Mouse (Mus musculus) heart, adult 2 months (tissue): ENCODE results near the gene Odaph. TPM values are rescaled to one million over a fixed set of nuclear protein-coding genes. Genes with fewer than 3 reads are reported as not detected.
A peak's percentile ranks its signal among the peaks of the same experiment; 100 is the strongest.

Experiments
- DNase-seq, 2 experiments: peaks; one replicate each; pipeline ENCODE4 v3.0.0; 2021
- H3K27ac ChIP-seq: fragments of 200-600 bp; 2 replicates; pipeline ENCODE4 v1.8.1; 2022
- H3K27me3 ChIP-seq: fragments of 200-500 bp; 2 replicates; pipeline ENCODE4 v1.6.1; 2012; ENCODE audit warnings: mild to moderate bottlenecking, low read length, inconsistent platforms, mixed read lengths; ENCODE audit not compliant: control insufficient read depth, insufficient read depth
- H3K36me3 ChIP-seq: fragments of 200-500 bp; 2 replicates; pipeline ENCODE4 v1.6.1; 2012; ENCODE audit warnings: low read length, inconsistent platforms; ENCODE audit not compliant: control insufficient read depth, insufficient read depth
- H3K4me1 ChIP-seq: fragments of 200-500 bp; 2 replicates; pipeline ENCODE4 v1.6.1; 2011; ENCODE audit warnings: low read length; ENCODE audit not compliant: control insufficient read depth, insufficient read depth
- H3K4me3 ChIP-seq: fragments of 200-600 bp; 2 replicates; pipeline ENCODE4 v1.8.1; 2022
- H3K79me2 ChIP-seq: fragments of 200-500 bp; replicated peaks from 2 replicates; pipeline ENCODE4 v1.6.1; 2012; ENCODE audit warnings: mild to moderate bottlenecking, inconsistent platforms, low read length, moderate library complexity, mixed read lengths; ENCODE audit not compliant: control insufficient read depth, insufficient read depth
- H3K9ac ChIP-seq: fragments of 200-500 bp; 2 replicates; pipeline ENCODE4 v1.6.1; 2012; ENCODE audit warnings: low read depth, mild to moderate bottlenecking, control low read depth, inconsistent platforms, low read length, mixed read lengths
- CTCF ChIP-seq: fragments of 200-600 bp; IDR thresholded peaks from 2 replicates; pipeline ENCODE4 v1.8.1; 2022; ENCODE audit warnings: antibody characterized with exemption, mild to moderate bottlenecking, moderate library complexity
- EP300 ChIP-seq: fragments of 200-500 bp; IDR thresholded peaks from 2 replicates; pipeline ENCODE4 v1.6.1; 2011; ENCODE audit warnings: low read depth, low read length, control low read depth; ENCODE audit not compliant: insufficient read depth
- POLR2A ChIP-seq: fragments of 200-500 bp; IDR thresholded peaks from 2 replicates; pipeline ENCODE4 v1.6.1; 2011; ENCODE audit warnings: mild to moderate bottlenecking, low read depth, low read length, control low read depth; ENCODE audit not compliant: insufficient read depth
- WGBS: fragments of 180-500 bp; shearing (Covaris S2); methylation state at CpG from one replicate; pipeline ENCODE4 v1.1.7; 2018; 5-methylcytosine and 5-hydroxymethylcytosine counted together
- intact Hi-C: fragments of 180-260 bp; cut with DNase I; formaldehyde crosslinking; loops from one replicate; pipeline ENCODE4 v1.15.1; 2025
- polyA plus RNA-seq: library from polyadenylated mRNA; depleted of rRNA; stranded (reverse); fragments of >200 nt; gene quantifications from 2 replicates; pipeline ENCODE4 v1.2.3, GENCODE M21; 2012
- total RNA-seq, 2 experiments: library from RNA; stranded (reverse); gene quantifications; 2 replicates each; pipeline ENCODE4 v1.2.3; 2021

The Odaph gene
- total and polyA plus RNA-seq, 3 experiments, result not detected

- WGBS, result under 1% methylated on average over 65 of the region's 65 CpGs
- Histone ChIP-seq H3K79me2 (peaks cover 5% of the 10 kb centered on the region; the same call in 1 of the 2 replicates), H3K9ac (peak within 1 kb of the TSS; percentile 83), H3K36me3 (peaks cover 20% of the 10 kb centered on the region), H3K27me3 (no peaks in the 10 kb centered on the region), H3K4me1 (peaks cover 8% of the 10 kb centered on the region), H3K27ac (peak within 1 kb of the TSS; percentile 99), H3K4me3 (peak within 1 kb of the TSS; percentile 83)
- TF ChIP-seq EP300 (peak; percentile 73), CTCF (no peak; the same call in 1 of the 2 replicates), POLR2A (peak; percentile 86)
- intact Hi-C loops, result loop anchor here (2.0 to 10.0 kb wide), 4 partner anchors 80 to 542 kb away; partner anchors contain the start of genes Cdkl2, G3bp2, Scarb2 and Uso1
- peak; percentile 95 to 97 for DNase-seq
Measured at GRCm38 (mm10) chr5:91962639-91963440, 24.4 kb upstream of the Odaph start, which contains the start of gene Rchy1. Gene Rchy1, minus strand, starts transcription at chr5:91963068.

GRCm38 (mm10) chr5:91972046-91972445 lies 15.2 kb upstream of the Odaph start:
- Histone ChIP-seq H3K79me2 (no peaks in the 10 kb centered on the region), H3K4me3 (no peak overlapping the region), H3K4me1 (no peaks in the 10 kb centered on the region), H3K9ac (no peak overlapping the region), H3K36me3 (no peaks in the 10 kb centered on the region), H3K27me3 (no peaks in the 10 kb centered on the region), H3K27ac (no peak overlapping the region)
- intact Hi-C loops, result no loop called here
- WGBS, result 61% methylated on average over 3 of the region's 3 CpGs
- no peak for DNase-seq
- TF ChIP-seq EP300 (no peak), POLR2A (no peak), CTCF (no peak)

DNA sequence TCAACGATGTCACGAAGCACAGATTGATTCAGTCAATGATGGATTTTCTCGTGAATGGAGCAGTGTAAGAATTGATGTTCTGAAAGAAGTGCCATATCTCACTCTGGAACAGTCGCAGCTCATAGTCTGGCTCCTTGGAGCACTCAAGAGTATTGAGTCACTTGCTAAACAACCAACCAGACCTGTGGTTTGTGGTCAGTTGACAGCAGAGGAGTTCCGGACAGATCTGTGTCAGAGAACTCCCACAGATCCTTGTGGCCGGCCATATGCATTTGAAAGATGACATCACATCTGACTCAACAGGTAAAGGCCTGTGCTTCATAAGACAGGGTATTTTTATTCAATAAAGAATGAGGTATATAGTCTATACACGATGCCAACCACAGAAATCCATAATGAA lies 13.3 kb upstream of the Odaph start:
- H3K36me3 ChIP-seq, result no peaks in the 10 kb centered on the region
- intact Hi-C loops, result no loop called here
- WGBS, result 89% methylated on average over 7 of the region's 7 CpGs
- no peak for DNase-seq
- no peaks in the 10 kb centered on the region for H3K27me3 ChIP-seq
- no peak overlapping the region for H3K4me3 ChIP-seq
- H3K9ac ChIP-seq, result no peak overlapping the region
- TF ChIP-seq POLR2A (no peak), CTCF (no peak)
- H3K79me2 ChIP-seq, result no peaks in the 10 kb centered on the region
- no peaks in the 10 kb centered on the region for H3K4me1 ChIP-seq
- H3K27ac ChIP-seq, result no peak overlapping the region

- no peak overlapping the region for H3K27ac ChIP-seq
- no peak overlapping the region for H3K9ac ChIP-seq
- H3K4me1 ChIP-seq, result no peaks in the 10 kb centered on the region
- intact Hi-C loops, result no loop called here
- H3K79me2 ChIP-seq, result no peaks in the 10 kb centered on the region
- 89% methylated on average over 9 of the region's 9 CpGs for WGBS
- no peaks in the 10 kb centered on the region for H3K36me3 ChIP-seq
- TF ChIP-seq POLR2A (no peak), EP300 (no peak)
- H3K27me3 ChIP-seq, result no peaks in the 10 kb centered on the region
- no peak overlapping the region for H3K4me3 ChIP-seq
- DNase-seq, result no peak
Measured at GRCm38 (mm10) chr5:91975758-91976157, 11.5 kb upstream of the Odaph start.

DNA sequence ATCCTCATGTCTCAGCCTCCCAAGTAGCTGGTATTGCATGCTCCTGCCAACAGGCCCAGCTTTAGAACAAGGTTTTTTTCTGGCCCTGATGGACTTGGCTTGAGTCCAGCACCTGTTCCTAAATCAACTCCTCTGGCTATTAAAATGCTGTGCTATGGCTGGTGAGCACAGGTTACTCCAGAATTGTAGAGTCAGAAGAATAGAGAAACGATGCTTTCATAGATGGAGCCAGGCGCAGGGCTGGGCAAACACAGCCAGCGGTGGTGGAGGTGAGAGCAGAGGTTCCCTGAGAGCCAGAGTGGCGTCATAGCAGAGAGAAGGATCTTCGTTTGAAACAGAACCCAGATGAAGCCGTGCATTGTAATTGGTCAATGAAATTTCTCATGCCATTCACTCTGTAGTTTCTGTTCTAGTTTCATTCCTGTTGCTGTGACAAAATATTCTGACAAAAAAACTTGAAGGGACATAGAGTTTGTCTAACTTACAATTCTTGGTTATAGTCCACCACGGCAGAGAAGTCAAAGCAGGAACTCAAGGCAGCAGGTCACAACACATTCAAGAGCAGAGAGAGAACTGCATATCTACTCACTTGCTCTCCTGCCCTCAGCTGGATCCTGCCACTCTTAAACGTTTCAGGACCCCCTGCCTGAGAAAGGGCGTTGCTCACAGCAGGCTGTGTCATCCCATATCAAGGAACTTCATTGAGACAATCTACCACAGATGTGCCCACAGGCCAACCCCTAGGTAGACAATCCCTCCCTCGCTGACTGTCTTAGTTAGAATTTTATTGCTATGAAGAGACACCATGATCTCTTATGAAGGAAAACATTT lies 10.5 kb upstream of the Odaph start:
- no peak for TF ChIP-seq POLR2A
- no peak for TF ChIP-seq CTCF
- no peak for TF ChIP-seq EP300
- no peak overlapping the region for H3K9ac ChIP-seq
- no peaks in the 10 kb centered on the region for H3K36me3 ChIP-seq
- no peaks in the 10 kb centered on the region for H3K27me3 ChIP-seq
- H3K27ac ChIP-seq, result no peak overlapping the region
- no peak for DNase-seq
- intact Hi-C loops, result no loop called here
- H3K79me2 ChIP-seq, result no peaks in the 10 kb centered on the region
- H3K4me3 ChIP-seq, result no peak overlapping the region
- no peaks in the 10 kb centered on the region for H3K4me1 ChIP-seq
- WGBS, result 74% methylated on average over 10 of the region's 10 CpGs

GRCm38 (mm10) chr5:91977397-91977770 lies 9.9 kb upstream of the Odaph start:
- no peaks in the 10 kb centered on the region for H3K36me3 ChIP-seq
- 81% methylated on average over 2 of the region's 2 CpGs for WGBS
- no peaks in the 10 kb centered on the region for H3K4me1 ChIP-seq
- H3K79me2 ChIP-seq, result no peaks in the 10 kb centered on the region
- no peaks in the 10 kb centered on the region for H3K27me3 ChIP-seq
- H3K27ac ChIP-seq, result no peak overlapping the region
- intact Hi-C loops, result no loop called here
- no peak for DNase-seq
- no peak overlapping the region for H3K9ac ChIP-seq
- H3K4me3 ChIP-seq, result no peak overlapping the region
- TF ChIP-seq CTCF (no peak), EP300 (no peak), POLR2A (no peak)
